Mouse (Mus musculus): ENCODE data around the gene Tmem52. TPM values are rescaled to one million over a fixed set of nuclear protein-coding genes. Genes with fewer than 3 reads are reported as not detected.

The Tmem52 gene
- polyA plus RNA-seq, 1 experiment from 2014 or later: 0.72 TPM

- 64% methylated on average over 3 of the region's 3 CpGs for WGBS
- Histone ChIP-seq H3K27ac (ENCODE audit: low read length) (no peak overlapping the region), H3K4me3 (ENCODE audit: low read length) (no peak overlapping the region), H3K4me1 (replicated peaks; ENCODE audit: control insufficient read depth, insufficient read depth, low read length) (no peaks in the 10 kb centered on the region), H3K27me3 (ENCODE audit: control insufficient read depth, insufficient read depth, low read depth, low read length) (no peaks in the 10 kb centered on the region), H3K9me3 (ENCODE audit: control insufficient read depth, low read length) (no peaks in the 10 kb centered on the region), H3K4me2 (ENCODE audit: low read depth, low read length) (no peak overlapping the region), H3K9ac (ENCODE audit: low read length) (no peak overlapping the region), H3K36me3 (ENCODE audit: control insufficient read depth, insufficient read depth, low read length) (no peaks in the 10 kb centered on the region)
- no peak for ATAC-seq (ENCODE audit: low read depth)
Observed at GRCm38 (mm10) chr4:155442808-155443207, 26.1 kb upstream of the Tmem52 start.

- no peak for ATAC-seq (ENCODE audit: low read depth)
- Histone ChIP-seq H3K4me3 (ENCODE audit: low read length) (no peak overlapping the region), H3K27me3 (ENCODE audit: control insufficient read depth, insufficient read depth, low read depth, low read length) (no peaks in the 10 kb centered on the region), H3K9ac (ENCODE audit: low read length) (no peak overlapping the region), H3K4me2 (ENCODE audit: low read depth, low read length) (no peak overlapping the region), H3K36me3 (ENCODE audit: control insufficient read depth, insufficient read depth, low read length) (no peaks in the 10 kb centered on the region), H3K27ac (ENCODE audit: low read length) (no peak overlapping the region), H3K9me3 (ENCODE audit: control insufficient read depth, low read length) (no peaks in the 10 kb centered on the region), H3K4me1 (replicated peaks; ENCODE audit: control insufficient read depth, insufficient read depth, low read length) (no peaks in the 10 kb centered on the region)
- WGBS: 28% methylated on average over 10 of the region's 10 CpGs
Observed at GRCm38 (mm10) chr4:155451597-155451996, 17.3 kb upstream of the Tmem52 start.

- no peak overlapping the region for H3K9ac ChIP-seq (ENCODE audit: low read length)
- no peak for ATAC-seq (ENCODE audit: low read depth)
- H3K4me2 ChIP-seq (ENCODE audit: low read depth, low read length): no peak overlapping the region
- no peaks in the 10 kb centered on the region for H3K9me3 ChIP-seq (ENCODE audit: control insufficient read depth, low read length)
- no peaks in the 10 kb centered on the region for H3K27me3 ChIP-seq (ENCODE audit: control insufficient read depth, insufficient read depth, low read depth, low read length)
- WGBS: 71% methylated on average over 5 of the region's 5 CpGs
- no peak overlapping the region for H3K4me3 ChIP-seq (ENCODE audit: low read length)
- H3K27ac ChIP-seq (ENCODE audit: low read length): no peak overlapping the region
- H3K4me1 ChIP-seq (replicated peaks; ENCODE audit: control insufficient read depth, insufficient read depth, low read length): no peaks in the 10 kb centered on the region
- no peaks in the 10 kb centered on the region for H3K36me3 ChIP-seq (ENCODE audit: control insufficient read depth, insufficient read depth, low read length)
Observed at GRCm38 (mm10) chr4:155458575-155458974, 10.3 kb upstream of the Tmem52 start.

GRCm38 (mm10) chr4:155463050-155463449 is 5.9 kb upstream of the Tmem52 start:
- no peaks in the 10 kb centered on the region for H3K4me1 ChIP-seq (replicated peaks; ENCODE audit: control insufficient read depth, insufficient read depth, low read length)
- H3K9ac ChIP-seq (ENCODE audit: low read length): no peak overlapping the region
- H3K4me3 ChIP-seq (ENCODE audit: low read length): no peak overlapping the region
- no peak overlapping the region for H3K27ac ChIP-seq (ENCODE audit: low read length)
- no peaks in the 10 kb centered on the region for H3K27me3 ChIP-seq (ENCODE audit: control insufficient read depth, insufficient read depth, low read depth, low read length)
- no peak overlapping the region for H3K4me2 ChIP-seq (ENCODE audit: low read depth, low read length)
- no peak for ATAC-seq (ENCODE audit: low read depth)
- 69% methylated on average over 13 of the region's 13 CpGs for WGBS
- no peaks in the 10 kb centered on the region for H3K36me3 ChIP-seq (ENCODE audit: control insufficient read depth, insufficient read depth, low read length)
- no peaks in the 10 kb centered on the region for H3K9me3 ChIP-seq (ENCODE audit: control insufficient read depth, low read length)

- Histone ChIP-seq H3K4me3 (ENCODE audit: low read length) (no peak overlapping the region), H3K27ac (ENCODE audit: low read length) (no peak overlapping the region), H3K4me1 (replicated peaks; ENCODE audit: control insufficient read depth, insufficient read depth, low read length) (no peaks in the 10 kb centered on the region), H3K27me3 (ENCODE audit: control insufficient read depth, insufficient read depth, low read depth, low read length) (no peaks in the 10 kb centered on the region), H3K9ac (ENCODE audit: low read length) (no peak overlapping the region), H3K9me3 (ENCODE audit: control insufficient read depth, low read length) (no peaks in the 10 kb centered on the region), H3K36me3 (ENCODE audit: control insufficient read depth, insufficient read depth, low read length) (no peaks in the 10 kb centered on the region), H3K4me2 (ENCODE audit: low read depth, low read length) (no peak overlapping the region)
- ATAC-seq (ENCODE audit: low read depth): no peak
- WGBS: 73% methylated on average over 6 of the region's 6 CpGs
Observed at GRCm38 (mm10) chr4:155463611-155464010, 5.3 kb upstream of the Tmem52 start.

- Histone ChIP-seq H3K36me3 (ENCODE audit: control insufficient read depth, insufficient read depth, low read length) (no peaks in the 10 kb centered on the region), H3K27me3 (ENCODE audit: control insufficient read depth, insufficient read depth, low read depth, low read length) (no peaks in the 10 kb centered on the region), H3K4me1 (replicated peaks; ENCODE audit: control insufficient read depth, insufficient read depth, low read length) (no peaks in the 10 kb centered on the region), H3K4me2 (ENCODE audit: low read depth, low read length) (no peak overlapping the region), H3K9me3 (ENCODE audit: control insufficient read depth, low read length) (no peaks in the 10 kb centered on the region), H3K9ac (ENCODE audit: low read length) (no peak overlapping the region), H3K4me3 (ENCODE audit: low read length) (no peak overlapping the region), H3K27ac (ENCODE audit: low read length) (no peak overlapping the region)
- ATAC-seq (ENCODE audit: low read depth): no peak
- WGBS: 81% methylated on average over 4 of the region's 4 CpGs
Observed at GRCm38 (mm10) chr4:155464061-155464460, 4.9 kb upstream of the Tmem52 start.

- 66% methylated on average over 6 of the region's 6 CpGs for WGBS
- no peaks in the 10 kb centered on the region for H3K9me3 ChIP-seq (ENCODE audit: control insufficient read depth, low read length)
- no peak overlapping the region for H3K27ac ChIP-seq (ENCODE audit: low read length)
- no peak overlapping the region for H3K4me3 ChIP-seq (ENCODE audit: low read length)
- no peaks in the 10 kb centered on the region for H3K27me3 ChIP-seq (ENCODE audit: control insufficient read depth, insufficient read depth, low read depth, low read length)
- H3K36me3 ChIP-seq (ENCODE audit: control insufficient read depth, insufficient read depth, low read length): no peaks in the 10 kb centered on the region
- H3K9ac ChIP-seq (ENCODE audit: low read length): no peak overlapping the region
- H3K4me2 ChIP-seq (ENCODE audit: low read depth, low read length): no peak overlapping the region
- no peaks in the 10 kb centered on the region for H3K4me1 ChIP-seq (replicated peaks; ENCODE audit: control insufficient read depth, insufficient read depth, low read length)
- ATAC-seq (ENCODE audit: low read depth): no peak
Observed at GRCm38 (mm10) chr4:155465607-155466006, 3.3 kb upstream of the Tmem52 start.

- H3K27me3 ChIP-seq (ENCODE audit: control insufficient read depth, insufficient read depth, low read depth, low read length): no peaks in the 10 kb centered on the region
- no peak overlapping the region for H3K4me3 ChIP-seq (ENCODE audit: low read length)
- no peaks in the 10 kb centered on the region for H3K36me3 ChIP-seq (ENCODE audit: control insufficient read depth, insufficient read depth, low read length)
- H3K4me1 ChIP-seq (replicated peaks; ENCODE audit: control insufficient read depth, insufficient read depth, low read length): no peaks in the 10 kb centered on the region
- H3K9ac ChIP-seq (ENCODE audit: low read length): no peak overlapping the region
- no peak overlapping the region for H3K4me2 ChIP-seq (ENCODE audit: low read depth, low read length)
- 73% methylated on average over 5 of the region's 5 CpGs for whole genome bisulfite sequencing
- no peak overlapping the region for H3K27ac ChIP-seq (ENCODE audit: low read length)
- H3K9me3 ChIP-seq (ENCODE audit: control insufficient read depth, low read length): no peaks in the 10 kb centered on the region
- ATAC-seq (ENCODE audit: low read depth): no peak
Observed at GRCm38 (mm10) chr4:155466080-155466479, 2.8 kb upstream of the Tmem52 start.

- no peak for ATAC-seq (ENCODE audit: low read depth)
- Histone ChIP-seq H3K36me3 (ENCODE audit: control insufficient read depth, insufficient read depth, low read length) (no peaks in the 10 kb centered on the region), H3K4me1 (replicated peaks; ENCODE audit: control insufficient read depth, insufficient read depth, low read length) (no peaks in the 10 kb centered on the region), H3K27me3 (ENCODE audit: control insufficient read depth, insufficient read depth, low read depth, low read length) (no peaks in the 10 kb centered on the region), H3K9me3 (ENCODE audit: control insufficient read depth, low read length) (no peaks in the 10 kb centered on the region), H3K27ac (ENCODE audit: low read length) (no peak overlapping the region), H3K4me3 (ENCODE audit: low read length) (no peak overlapping the region), H3K4me2 (ENCODE audit: low read depth, low read length) (no peak overlapping the region), H3K9ac (ENCODE audit: low read length) (no peak overlapping the region)
- WGBS: 73% methylated on average over 13 of the region's 13 CpGs
Observed at GRCm38 (mm10) chr4:155467237-155468010, 1.5 kb upstream of the Tmem52 start.
